Comparison of ENCODE assay signal across 26 mouse cellular contexts in the genomic region with DNA sequence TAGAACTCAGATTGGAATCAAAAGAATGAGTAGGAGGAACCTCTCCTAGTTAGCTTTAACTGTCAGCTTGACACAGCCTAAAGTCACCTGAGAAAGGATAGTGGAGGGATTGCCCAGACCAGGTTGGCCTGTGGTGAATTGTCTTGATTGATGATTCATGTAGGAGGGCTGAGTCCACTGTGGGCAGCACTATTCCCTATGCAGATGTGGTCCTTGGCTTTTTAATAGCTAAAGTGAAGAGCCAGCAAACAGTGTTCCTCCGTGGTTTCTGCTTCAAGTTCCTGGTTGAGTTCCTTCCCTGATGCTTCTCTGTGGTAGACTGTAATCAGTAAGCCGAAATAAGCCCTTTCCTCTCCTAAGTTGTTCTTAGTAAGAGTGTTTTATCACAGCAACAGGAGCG.
"Had no signal": no experiment of that assay in that cellular context is flagged by ENCODE, and none has a peak within 500 bp of the region (broad histone marks: within the 10 kb centered on the region; RNA-seq: fewer than 3 reads in every experiment).

No protein-coding gene starts in this region.

- H3K4me3 ChIP-seq: heart, embryonic 12.5 days; heart, embryonic 13.5 days; heart, embryonic 15.5 days; hindbrain, embryonic 10.5 days; hindbrain, embryonic 12.5 days; hindbrain, embryonic 13.5 days; hindbrain, embryonic 15.5 days; intestine, embryonic 15.5 days; kidney, embryonic 15.5 days; layer of hippocampus, adult 2 months had no signal

- ATAC-seq: hindbrain, embryonic 16.5 days; hindbrain, postnatal 0 days; intestine, embryonic 15.5 days; intestine, embryonic 16.5 days; intestine, postnatal 0 days had no signal

- DNase-seq: heart, postnatal 10 days; heart, postnatal 36 days; kidney, adult 11 months; kidney, adult 18-20 months; kidney, adult 2 months; kidney, adult 8-10 months; kidney, postnatal 14 days; layer of hippocampus, adult 9-11 months; layer of hippocampus, postnatal 36 days had no signal

- H3K36me3 ChIP-seq: hindbrain, embryonic 15.5 days had no signal

- H3K4me1 ChIP-seq: kidney, embryonic 15.5 days had no signal

- H3K4me2 ChIP-seq: heart, embryonic 11.5 days; heart, embryonic 12.5 days; heart, embryonic 13.5 days; heart, embryonic 15.5 days; hindbrain, embryonic 12.5 days; hindbrain, embryonic 13.5 days; hindbrain, embryonic 14.5 days; hindbrain, embryonic 15.5 days; intestine, embryonic 15.5 days; kidney, embryonic 15.5 days had no signal

- H3K9ac ChIP-seq: heart, embryonic 12.5 days; heart, embryonic 13.5 days; heart, embryonic 15.5 days; hindbrain, embryonic 12.5 days; hindbrain, embryonic 13.5 days; hindbrain, embryonic 14.5 days; hindbrain, embryonic 15.5 days; intestine, embryonic 15.5 days; kidney, embryonic 15.5 days had no signal

- H3K9me3 ChIP-seq: heart, embryonic 12.5 days; hindbrain, embryonic 13.5 days; hindbrain, embryonic 15.5 days; intestine, embryonic 15.5 days; kidney, embryonic 15.5 days had no signal

- H3K27ac ChIP-seq: heart, embryonic 13.5 days; heart, embryonic 15.5 days; hindbrain, embryonic 10.5 days; hindbrain, embryonic 12.5 days; hindbrain, embryonic 13.5 days; hindbrain, embryonic 14.5 days; hindbrain, embryonic 15.5 days; hindbrain, postnatal 0 days; intestine, embryonic 15.5 days; kidney, embryonic 15.5 days; kidney, postnatal 0 days; layer of hippocampus, adult 2 months had no signal

- H3K27me3 ChIP-seq: heart, embryonic 12.5 days; heart, embryonic 13.5 days; heart, embryonic 15.5 days; hindbrain, embryonic 12.5 days; hindbrain, embryonic 13.5 days; hindbrain, embryonic 15.5 days; intestine, embryonic 15.5 days; kidney, embryonic 15.5 days had no signal
